Mouse (Mus musculus) limb, embryonic 12.5 days (tissue): ENCODE results near the gene Olfr993. TPM values are rescaled to one million over a fixed set of nuclear protein-coding genes. Genes with fewer than 3 reads are reported as not detected.

Experiments used
- ATAC-seq: fragments of 200-750 bp; cut with Nextera tagmentation; 2 replicates; pipeline ENCODE4 v1.8.0; 2017; ENCODE audit warnings: low read depth, moderate TSS enrichment; ENCODE audit not compliant: insufficient number of reproducible peaks, insufficient read depth, low FRiP score, low TSS enrichment
- H3K27ac ChIP-seq: fragments of 300-500 bp; sonication (generic); 2 replicates; pipeline ENCODE4 v1.5.1; 2016; ENCODE audit warnings: mild to moderate bottlenecking, moderate library complexity
- H3K27me3 ChIP-seq: fragments of 300-500 bp; sonication (generic); 2 replicates; pipeline ENCODE4 v1.6.1; 2016; ENCODE audit warnings: mild to moderate bottlenecking, moderate library complexity
- H3K36me3 ChIP-seq: fragments of 300-500 bp; sonication (generic); 2 replicates; pipeline ENCODE4 v1.6.1; 2016; ENCODE audit warnings: mild to moderate bottlenecking, moderate library complexity
- H3K4me1 ChIP-seq: fragments of 300-500 bp; sonication (generic); replicated peaks from 2 replicates; pipeline ENCODE4 v1.6.1; 2016
- H3K4me2 ChIP-seq: fragments of 300-500 bp; sonication (generic); 2 replicates; pipeline ENCODE4 v1.6.1; 2016; ENCODE audit warnings: mild to moderate bottlenecking, moderate library complexity
- H3K4me3 ChIP-seq: fragments of 300-500 bp; sonication (generic); replicated peaks from 2 replicates; pipeline ENCODE4 v1.5.1; 2016; ENCODE audit warnings: mild to moderate bottlenecking
- H3K9ac ChIP-seq: fragments of 300-500 bp; sonication (generic); replicated peaks from 2 replicates; pipeline ENCODE4 v1.6.1; 2016; ENCODE audit warnings: mild to moderate bottlenecking, moderate library complexity
- H3K9me3 ChIP-seq: fragments of 300-500 bp; sonication (generic); 2 replicates; pipeline ENCODE4 v1.6.1; 2016; ENCODE audit warnings: mild to moderate bottlenecking, moderate library complexity
- WGBS: fragments of 180-500 bp; shearing (Covaris S2); methylation state at CpG from one replicate; pipeline ENCODE4 v1.1.7; 2016; 5-methylcytosine and 5-hydroxymethylcytosine counted together
- polyA plus RNA-seq: library from polyadenylated mRNA; unstranded; fragments of >200 nt; fragmentation: Nextera tagmentation; extraction: Ambion mirVana; gene quantifications from 2 replicates; pipeline ENCODE4 v1.2.1, GENCODE M21; 2016

The Olfr993 gene
- not detected in 2 replicates for polyA plus RNA-seq

DNA sequence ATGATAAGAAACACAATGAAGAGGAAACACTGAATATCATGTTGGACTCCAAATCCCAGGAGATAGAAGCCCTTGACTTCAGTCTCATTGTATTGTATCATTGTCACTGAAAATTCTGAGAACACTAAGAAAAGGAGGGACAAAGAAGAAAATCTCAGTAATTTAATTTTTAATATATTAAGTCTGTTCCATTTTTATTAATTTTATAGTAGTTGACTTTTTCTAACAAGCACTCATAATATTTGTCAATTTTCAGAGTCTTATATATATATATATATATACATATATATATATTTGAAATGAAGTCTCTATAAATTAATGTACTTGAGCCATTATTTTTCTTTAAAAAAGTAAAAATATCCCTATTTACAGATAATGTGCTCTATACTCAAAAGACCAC, at the start of gene Olfr993:
Olfr993 (minus strand) TSS at position 101 of the 400 bp plus-strand sequence.
- no peaks in the 10 kb centered on the region for H3K4me1 ChIP-seq
- H3K27me3 ChIP-seq: no peaks in the 10 kb centered on the region
- no peak within 1 kb of the TSS for H3K4me3 ChIP-seq
- H3K9me3 ChIP-seq: no peaks in the 10 kb centered on the region
- no peaks in the 10 kb centered on the region for H3K36me3 ChIP-seq
- no peak within 1 kb of the TSS for H3K27ac ChIP-seq
- no peak for ATAC-seq
- no peak within 1 kb of the TSS for H3K9ac ChIP-seq
- no peak within 1 kb of the TSS for H3K4me2 ChIP-seq

GRCm38 (mm10) chr2:85443539-85443938, 28.9 kb upstream of the Olfr993 start, which contains the start of gene Olfr995:
Gene Olfr995, minus strand, starts transcription at chr2:85443639.
- no peak for ATAC-seq
- H3K4me3 ChIP-seq: no peak within 1 kb of the TSS
- no peaks in the 10 kb centered on the region for H3K4me1 ChIP-seq
- 21% methylated on average over 1 of the region's 1 CpGs for WGBS
- no peak within 1 kb of the TSS for H3K27ac ChIP-seq
- H3K27me3 ChIP-seq: no peaks in the 10 kb centered on the region
- H3K9ac ChIP-seq: no peak within 1 kb of the TSS
- H3K4me2 ChIP-seq: no peak within 1 kb of the TSS
- no peaks in the 10 kb centered on the region for H3K9me3 ChIP-seq
- H3K36me3 ChIP-seq: no peaks in the 10 kb centered on the region

- Histone ChIP-seq H3K4me3 (no peak overlapping the region), H3K4me2 (no peak overlapping the region), H3K27me3 (no peaks in the 10 kb centered on the region), H3K9ac (no peak overlapping the region), H3K36me3 (no peaks in the 10 kb centered on the region), H3K27ac (no peak overlapping the region), H3K4me1 (no peaks in the 10 kb centered on the region), H3K9me3 (no peaks in the 10 kb centered on the region)
- no peak for ATAC-seq
Measured at GRCm38 (mm10) chr2:85442546-85442945, 27.9 kb upstream of the Olfr993 start.

DNA sequence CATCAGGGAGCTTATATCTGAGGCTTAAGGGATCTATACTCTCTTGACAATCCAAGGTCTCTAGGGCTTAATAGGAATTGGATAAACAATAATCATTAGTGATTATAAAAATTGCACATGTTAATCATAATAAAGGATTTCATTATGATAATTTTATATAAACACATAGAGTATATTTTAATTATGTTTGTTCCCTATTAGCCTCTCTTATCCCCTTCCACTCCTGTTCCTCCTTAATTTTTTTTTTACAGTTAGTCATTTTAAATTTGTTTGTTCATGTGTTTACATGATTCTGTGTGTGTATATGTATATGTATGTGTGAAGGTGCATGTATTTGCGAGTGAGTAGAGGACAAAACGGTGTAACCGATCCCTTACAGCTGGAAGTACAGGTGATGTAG, 21.7 kb upstream of the Olfr993 start, which contains the start of gene Olfr994:
Olfr994 (minus strand) TSS at position 101 of the 400 bp plus-strand sequence.
- no peak within 1 kb of the TSS for H3K4me2 ChIP-seq
- no peak within 1 kb of the TSS for H3K4me3 ChIP-seq
- H3K27me3 ChIP-seq: no peaks in the 10 kb centered on the region
- no peaks in the 10 kb centered on the region for H3K36me3 ChIP-seq
- no peak for ATAC-seq
- WGBS: 86% methylated on average over 3 of the region's 3 CpGs
- no peaks in the 10 kb centered on the region for H3K9me3 ChIP-seq
- no peaks in the 10 kb centered on the region for H3K4me1 ChIP-seq
- no peak within 1 kb of the TSS for H3K9ac ChIP-seq
- H3K27ac ChIP-seq: no peak within 1 kb of the TSS

DNA sequence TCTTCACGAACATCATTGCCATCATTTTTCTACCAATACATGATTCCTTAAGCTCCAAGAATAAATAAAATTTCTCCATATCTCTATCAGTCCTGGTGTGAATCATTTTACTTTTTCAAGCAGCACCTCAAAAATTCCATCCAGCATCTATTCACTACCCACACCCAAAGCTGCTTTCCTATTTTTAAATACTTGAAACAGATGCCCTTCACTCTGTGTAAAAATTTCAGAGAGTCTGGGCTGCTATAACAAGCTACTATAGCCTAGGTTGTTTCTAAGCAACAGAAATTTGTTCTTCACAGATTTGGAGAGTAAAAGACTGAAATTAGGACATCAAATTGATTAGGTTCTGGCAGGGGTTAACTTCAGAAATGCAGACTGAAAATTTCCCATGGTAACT, 11.2 kb upstream of the Olfr993 start:
- ATAC-seq: no peak
- Histone ChIP-seq H3K4me2 (no peak overlapping the region), H3K27ac (no peak overlapping the region), H3K4me1 (no peaks in the 10 kb centered on the region), H3K27me3 (no peaks in the 10 kb centered on the region), H3K9me3 (no peaks in the 10 kb centered on the region), H3K36me3 (no peaks in the 10 kb centered on the region), H3K4me3 (no peak overlapping the region), H3K9ac (no peak overlapping the region)
- WGBS: 71% methylated on average over 1 of the region's 1 CpGs

DNA sequence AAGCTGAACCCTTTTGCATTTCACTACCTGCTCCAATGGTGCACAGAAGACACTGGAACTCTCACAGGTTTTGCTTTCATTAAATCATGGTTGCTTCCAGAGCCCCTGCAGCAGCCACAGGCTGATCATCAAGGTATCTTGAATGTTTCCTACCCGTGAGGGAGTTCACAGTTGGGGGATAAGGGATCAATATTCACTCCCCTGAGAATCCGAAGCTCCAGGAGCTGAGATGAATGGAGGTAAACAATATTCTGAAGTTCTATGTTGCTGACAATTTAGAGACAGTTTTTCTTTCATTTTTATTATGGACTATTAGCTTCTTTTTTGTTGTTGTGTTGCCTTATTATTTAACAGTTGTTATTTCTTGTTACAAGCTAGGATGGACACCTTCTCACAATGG, 5.3 kb downstream of the Olfr993 start, which contains the start of gene Olfr992:
Olfr992 (minus strand) TSS at position 101 of the 400 bp plus-strand sequence.
- Histone ChIP-seq H3K4me3 (no peak within 1 kb of the TSS), H3K9me3 (no peaks in the 10 kb centered on the region), H3K9ac (no peak within 1 kb of the TSS), H3K27ac (no peak within 1 kb of the TSS), H3K4me1 (no peaks in the 10 kb centered on the region), H3K36me3 (no peaks in the 10 kb centered on the region), H3K4me2 (no peak within 1 kb of the TSS), H3K27me3 (no peaks in the 10 kb centered on the region)
- no peak for ATAC-seq
- 58% methylated on average over 2 of the region's 2 CpGs for WGBS

Other genes starting within 250 kb of the Olfr993 start
- gene Lrrc55, start 217.7 kb downstream of the Olfr993 start, polyA plus RNA-seq: 0.45 and 0.46 TPM in 2 replicates
- gene Olfr987, start 75.6 kb downstream of the Olfr993 start, polyA plus RNA-seq: not detected in 2 replicates
- not detected in 2 replicates for gene Olfr988, start 51.6 kb downstream of the Olfr993 start, polyA plus RNA-seq
- gene Olfr992, start 5.4 kb downstream of the Olfr993 start, polyA plus RNA-seq: not detected in 2 replicates
- not detected in 2 replicates for gene Olfr994, start 21.6 kb upstream of the Olfr993 start, polyA plus RNA-seq
- not detected in 2 replicates for gene Olfr995, start 28.8 kb upstream of the Olfr993 start, polyA plus RNA-seq
- not detected in 2 replicates for gene 4833423E24Rik, start 104.1 kb upstream of the Olfr993 start, polyA plus RNA-seq
- not detected in 2 replicates for gene Olfr996, start 164.3 kb upstream of the Olfr993 start, polyA plus RNA-seq
- not detected in 2 replicates for gene Olfr998, start 174.1 kb upstream of the Olfr993 start, polyA plus RNA-seq
- gene Olfr1000, start 197.0 kb upstream of the Olfr993 start, polyA plus RNA-seq: not detected in 2 replicates
- gene Olfr1002, start 235.8 kb upstream of the Olfr993 start, polyA plus RNA-seq: not detected in 2 replicates
- gene Olfr154, start 249.6 kb upstream of the Olfr993 start, polyA plus RNA-seq: not detected in 2 replicates